Mouse (Mus musculus): ENCODE data around the gene Rgs3. TPM values are rescaled to one million over a fixed set of nuclear protein-coding genes. Genes with fewer than 3 reads are reported as not detected.

Gene Rgs3
- polyA plus RNA-seq, 1 experiment from 2014 or later, result 37.0 TPM

GRCm38 (mm10) chr4:62711582-62711981 is 151.9 kb downstream of the Rgs3 start:
- DNase-seq, result no peak
- H3K9me3 ChIP-seq (ENCODE audit: low read depth, low read length), result no peaks in the 10 kb centered on the region
- TF ChIP-seq CTCF (IDR thresholded peaks at IDR 0.05; ENCODE audit: low read depth), result no peak
- H3K36me3 ChIP-seq (ENCODE audit: insufficient read depth), result no peaks in the 10 kb centered on the region
- H3K27ac ChIP-seq (ENCODE audit: low read depth), result no peak overlapping the region
- no peak overlapping the region for H3K4me3 ChIP-seq (ENCODE audit: low read depth, low read length)
- 62% methylated on average over 4 of the region's 4 CpGs for WGBS
- H3K4me1 ChIP-seq (ENCODE audit: insufficient read depth), result no peaks in the 10 kb centered on the region
- H3K4me2 ChIP-seq, result no peak overlapping the region
- no peak overlapping the region for H3K9ac ChIP-seq
- no peak for ATAC-seq (ENCODE audit: insufficient read depth)
- H3K27me3 ChIP-seq (ENCODE audit: insufficient read depth, low read length), result no peaks in the 10 kb centered on the region

- H3K9ac ChIP-seq, result no peak overlapping the region
- no peaks in the 10 kb centered on the region; the same call in 1 of the 2 replicates for H3K9me3 ChIP-seq (ENCODE audit: low read depth, low read length)
- H3K4me2 ChIP-seq, result no peak overlapping the region
- H3K27me3 ChIP-seq (ENCODE audit: insufficient read depth, low read length), result no peaks in the 10 kb centered on the region
- H3K27ac ChIP-seq (ENCODE audit: low read depth), result no peak overlapping the region
- DNase-seq, result no peak
- no peaks in the 10 kb centered on the region for H3K36me3 ChIP-seq (ENCODE audit: insufficient read depth)
- no peak overlapping the region for H3K4me3 ChIP-seq (ENCODE audit: low read depth, low read length)
- no peak for TF ChIP-seq CTCF (IDR thresholded peaks at IDR 0.05; ENCODE audit: low read depth)
- ATAC-seq (ENCODE audit: insufficient read depth), result no peak
- peaks cover 3% of the 10 kb centered on the region; the same call in 1 of the 2 replicates for H3K4me1 ChIP-seq (ENCODE audit: insufficient read depth)
These were observed 161.2 kb downstream of the Rgs3 start for GRCm38 (mm10) chr4:62720861-62721260.

- no peak for TF ChIP-seq CTCF (IDR thresholded peaks at IDR 0.05; ENCODE audit: low read depth)
- Histone ChIP-seq H3K27me3 (ENCODE audit: insufficient read depth, low read length) (no peaks in the 10 kb centered on the region), H3K4me1 (ENCODE audit: insufficient read depth) (peaks cover 3% of the 10 kb centered on the region; the same call in 1 of the 2 replicates), H3K4me2 (no peak overlapping the region), H3K9me3 (ENCODE audit: low read depth, low read length) (no peaks in the 10 kb centered on the region; the same call in 1 of the 2 replicates), H3K27ac (ENCODE audit: low read depth) (peak overlapping the region; percentile 20; the same call in 1 of the 2 replicates), H3K9ac (no peak overlapping the region), H3K4me3 (ENCODE audit: low read depth, low read length) (no peak overlapping the region), H3K36me3 (ENCODE audit: insufficient read depth) (no peaks in the 10 kb centered on the region)
- ATAC-seq (ENCODE audit: insufficient read depth) (no peak), DNase-seq (no peak)
- WGBS, result 40% methylated on average over 3 of the region's 3 CpGs
These were observed 162.4 kb downstream of the Rgs3 start for GRCm38 (mm10) chr4:62722021-62722426.

DNA sequence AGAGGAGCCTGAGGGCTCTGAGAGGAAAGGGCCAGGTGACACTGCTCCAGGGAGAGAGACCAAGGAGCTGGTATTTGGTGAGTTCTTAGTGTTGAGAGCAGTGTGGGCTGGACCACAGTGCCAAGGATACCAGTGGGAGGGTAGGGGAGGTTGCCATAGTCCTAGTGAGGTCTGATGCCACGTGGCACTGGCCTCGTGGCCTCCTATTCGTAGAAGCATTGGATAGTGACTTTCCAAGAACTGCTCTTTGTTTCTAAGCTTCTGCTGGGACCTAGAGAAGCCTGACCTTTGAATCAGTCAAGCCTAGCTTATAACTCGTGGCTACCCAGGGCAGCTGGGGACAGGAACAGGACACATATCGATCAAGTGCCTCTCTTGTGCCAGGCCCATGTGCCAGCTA is 164.1 kb downstream of the Rgs3 start:
- Histone ChIP-seq H3K27ac (ENCODE audit: low read depth) (no peak overlapping the region), H3K36me3 (ENCODE audit: insufficient read depth) (no peaks in the 10 kb centered on the region), H3K4me3 (ENCODE audit: low read depth, low read length) (no peak overlapping the region), H3K9ac (no peak overlapping the region), H3K9me3 (ENCODE audit: low read depth, low read length) (no peaks in the 10 kb centered on the region; the same call in 1 of the 2 replicates), H3K4me2 (no peak overlapping the region), H3K4me1 (ENCODE audit: insufficient read depth) (peaks cover 3% of the 10 kb centered on the region; the same call in 1 of the 2 replicates), H3K27me3 (ENCODE audit: insufficient read depth, low read length) (no peaks in the 10 kb centered on the region)
- no peak for DNase-seq
- ATAC-seq (ENCODE audit: insufficient read depth), result no peak
- WGBS, result 75% methylated on average over 5 of the region's 5 CpGs
- TF ChIP-seq CTCF (IDR thresholded peaks at IDR 0.05; ENCODE audit: low read depth), result no peak

DNA sequence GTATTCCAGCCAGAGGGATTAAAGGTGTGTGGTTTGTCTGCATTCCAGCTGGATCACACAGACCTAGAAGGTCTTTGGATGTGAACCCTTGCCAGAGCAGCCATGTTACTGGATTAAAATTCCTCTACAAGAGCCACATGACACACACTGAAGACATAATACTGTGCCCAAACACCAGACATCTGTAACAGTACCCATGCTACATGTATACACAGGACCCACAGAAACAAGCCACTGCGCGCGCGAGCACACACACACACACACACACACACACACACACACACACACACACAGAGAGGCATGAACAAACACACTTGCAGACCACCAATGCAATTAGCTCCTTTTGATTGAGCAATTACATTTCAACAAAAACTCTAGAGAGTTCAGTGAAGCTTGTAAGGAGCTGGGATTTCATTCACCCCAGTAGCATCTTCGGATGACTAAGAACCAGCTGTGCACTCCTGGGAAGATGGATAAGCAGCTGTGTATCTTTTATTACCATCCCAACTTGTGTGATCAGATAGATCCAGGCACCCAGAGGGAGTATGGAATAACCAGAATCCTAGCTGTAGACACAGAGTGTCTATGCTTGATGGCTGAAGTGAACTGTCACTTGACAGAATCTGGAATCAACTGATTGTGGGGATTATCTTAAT is 166.8 kb downstream of the Rgs3 start:
- no peaks in the 10 kb centered on the region for H3K36me3 ChIP-seq (ENCODE audit: insufficient read depth)
- H3K4me2 ChIP-seq, result no peak overlapping the region
- no peaks in the 10 kb centered on the region for H3K9me3 ChIP-seq (ENCODE audit: low read depth, low read length)
- no peaks in the 10 kb centered on the region for H3K27me3 ChIP-seq (ENCODE audit: insufficient read depth, low read length)
- H3K27ac ChIP-seq (ENCODE audit: low read depth), result no peak overlapping the region
- ATAC-seq (ENCODE audit: insufficient read depth) (no peak), DNase-seq (no peak)
- no peak for TF ChIP-seq CTCF (IDR thresholded peaks at IDR 0.05; ENCODE audit: low read depth)
- no peak overlapping the region for H3K9ac ChIP-seq
- WGBS, result 86% methylated on average over 5 of the region's 5 CpGs
- H3K4me3 ChIP-seq (ENCODE audit: low read depth, low read length), result no peak overlapping the region
- H3K4me1 ChIP-seq (ENCODE audit: insufficient read depth), result peaks cover 3% of the 10 kb centered on the region; the same call in 1 of the 2 replicates

GRCm38 (mm10) chr4:62727541-62728303 is 168.1 kb downstream of the Rgs3 start:
- ATAC-seq (ENCODE audit: insufficient read depth), result no peak
- Histone ChIP-seq H3K4me3 (ENCODE audit: low read depth, low read length) (no peak overlapping the region), H3K27ac (ENCODE audit: low read depth) (no peak overlapping the region), H3K4me1 (ENCODE audit: insufficient read depth) (peaks cover 11% of the 10 kb centered on the region; the same call in 1 of the 2 replicates), H3K27me3 (ENCODE audit: insufficient read depth, low read length) (no peaks in the 10 kb centered on the region), H3K36me3 (ENCODE audit: insufficient read depth) (no peaks in the 10 kb centered on the region), H3K4me2 (no peak overlapping the region), H3K9ac (no peak overlapping the region), H3K9me3 (ENCODE audit: low read depth, low read length) (no peaks in the 10 kb centered on the region)
- no peak for DNase-seq
- TF ChIP-seq CTCF (IDR thresholded peaks at IDR 0.05; ENCODE audit: low read depth), result no peak
- WGBS, result 71% methylated on average over 20 of the region's 20 CpGs

DNA sequence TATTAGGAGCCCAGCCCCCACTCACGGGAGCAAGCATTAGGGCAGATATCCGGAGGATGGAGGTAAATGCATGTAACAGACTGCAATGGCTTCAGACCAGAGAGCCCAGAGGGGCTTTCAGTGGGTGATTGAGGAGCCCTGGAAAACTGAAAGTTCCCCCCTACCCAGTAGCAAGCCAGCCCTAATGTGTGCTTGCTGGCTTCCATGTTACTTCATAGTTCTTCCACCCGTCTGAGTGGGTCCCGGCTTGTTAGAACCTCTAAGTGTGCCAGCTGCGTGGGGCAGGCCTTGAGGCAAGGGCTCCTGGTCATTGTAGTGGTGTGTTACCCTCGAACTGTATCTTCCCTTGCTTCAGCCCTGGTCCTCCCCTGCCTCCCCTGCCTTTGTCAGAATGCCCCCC is 168.8 kb downstream of the Rgs3 start:
- no peak for TF ChIP-seq CTCF (IDR thresholded peaks at IDR 0.05; ENCODE audit: low read depth)
- no peaks in the 10 kb centered on the region for H3K9me3 ChIP-seq (ENCODE audit: low read depth, low read length)
- H3K4me3 ChIP-seq (ENCODE audit: low read depth, low read length), result no peak overlapping the region
- H3K4me2 ChIP-seq, result no peak overlapping the region
- H3K9ac ChIP-seq, result no peak overlapping the region
- DNase-seq, result no peak
- H3K27me3 ChIP-seq (ENCODE audit: insufficient read depth, low read length), result no peaks in the 10 kb centered on the region
- 81% methylated on average over 6 of the region's 6 CpGs for WGBS
- peaks cover 18% of the 10 kb centered on the region; the same call in 1 of the 2 replicates for H3K4me1 ChIP-seq (ENCODE audit: insufficient read depth)
- no peaks in the 10 kb centered on the region for H3K36me3 ChIP-seq (ENCODE audit: insufficient read depth)
- H3K27ac ChIP-seq (ENCODE audit: low read depth), result no peak overlapping the region
- no peak for ATAC-seq (ENCODE audit: insufficient read depth)

Measured in lung, embryonic 14.5 days (tissue).